Mouse (Mus musculus) layer of hippocampus, adult 18-20 months (tissue): ENCODE measurements around the gene Ado. TPM values are rescaled to one million over a fixed set of nuclear protein-coding genes. Genes with fewer than 3 reads are reported as not detected.

Experiments
- DNase-seq, 2 experiments: peaks; one replicate each; pipeline ENCODE4 v3.0.0; 2022; ENCODE audit warnings: low spot score in 2 of 2
- total RNA-seq, 2 experiments: library from RNA; stranded (reverse); gene quantifications; 2 replicates each; pipeline ENCODE4 v1.2.3; 2021

Gene Ado
- total RNA-seq, 2 experiments from 2014 or later, result 35.4 to 35.7 TPM

- peak; percentile 86 to 92 for DNase-seq
These were observed 11.4 kb downstream of the Ado start for GRCm38 (mm10) chr10:67537151-67537994.

- peak in 1 of 2 experiments; percentile 23 for DNase-seq
These were observed 12.1 kb downstream of the Ado start for GRCm38 (mm10) chr10:67536621-67537141.

- peak in 1 of 2 experiments; percentile 71 for DNase-seq
These were observed 12.8 kb downstream of the Ado start for GRCm38 (mm10) chr10:67535972-67536371.

- peak in 1 of 2 experiments; percentile 13 for DNase-seq
These were observed 13.5 kb downstream of the Ado start, which contains the start of gene Egr2 for GRCm38 (mm10) chr10:67535256-67535655. Gene Egr2 (plus strand): TSS chr10:67535475.

- DNase-seq, result no peak
These were observed 19.0 kb downstream of the Ado start for GRCm38 (mm10) chr10:67529769-67530168.

- DNase-seq, result no peak
These were observed 22.3 kb downstream of the Ado start for GRCm38 (mm10) chr10:67526435-67526834.

- DNase-seq, result no peak
These were observed 24.1 kb downstream of the Ado start for GRCm38 (mm10) chr10:67524694-67525093.

- DNase-seq, result no peak
These were observed 24.6 kb downstream of the Ado start for GRCm38 (mm10) chr10:67524130-67524529.

GRCm38 (mm10) chr10:67518733-67519132, 30.0 kb downstream of the Ado start:
- DNase-seq, result no peak

- DNase-seq, result no peak
These were observed 35.9 kb downstream of the Ado start for GRCm38 (mm10) chr10:67512871-67513270.

GRCm38 (mm10) chr10:67512211-67512610, 36.5 kb downstream of the Ado start:
- DNase-seq, result peak; percentile 7 to 32

GRCm38 (mm10) chr10:67505248-67505647, 43.5 kb downstream of the Ado start:
- DNase-seq, result no peak

- no peak for DNase-seq
These were observed 44.7 kb downstream of the Ado start for GRCm38 (mm10) chr10:67504046-67504445.

GRCm38 (mm10) chr10:67503320-67503995, 45.3 kb downstream of the Ado start:
- no peak for DNase-seq

- DNase-seq, result no peak
These were observed 50.8 kb downstream of the Ado start for GRCm38 (mm10) chr10:67497951-67498350.

- DNase-seq, result no peak
These were observed 51.4 kb downstream of the Ado start for GRCm38 (mm10) chr10:67497144-67497892.

Other genes starting within 250 kb of the Ado start
- gene Egr2, start 13.5 kb downstream of the Ado start, total RNA-seq, result 1 to 10 TPM; 6.4 to 7.0 TPM